Mouse (Mus musculus) layer of hippocampus, postnatal 10 days (tissue): Measurements from ENCODE around the gene Npdc1. TPM values are rescaled to one million over a fixed set of nuclear protein-coding genes. Genes with fewer than 3 reads are reported as not detected.

Experiments used
- DNase-seq, 2 experiments: peaks; one replicate each; pipeline ENCODE4 v3.0.0; 2021; ENCODE audit warnings: low spot score in 2 of 2
- long read RNA-seq: library from polyadenylated mRNA; stranded (forward); transcript quantifications from one replicate; pipeline ENCODE4 v2.0.0, GENCODE M21; 2023
- total RNA-seq, 2 experiments: library from RNA; stranded (reverse); gene quantifications; 2 replicates each; pipeline ENCODE4 v1.2.3; 2021

Gene Npdc1
- 100 to 1,000 TPM; 416 to 446 TPM for total RNA-seq
- long read RNA-seq, transcript Npdc1-202 (9 exons, 1,485 nt): major isoform, 347 of 438 reads
- long read RNA-seq, partial matches to known transcripts: 34 of 438 reads
- long read RNA-seq, other reads (novel, unspliced or antisense): 51 of 438 reads

GRCm38 (mm10) chr2:25399051-25399450, at the start of gene Npdc1:
Gene Npdc1 (plus strand): TSS chr2:25399351.
- DNase-seq: no peak

- DNase-seq: no peak
Measured at GRCm38 (mm10) chr2:25349499-25349898, 49.7 kb upstream of the Npdc1 start.

- no peak for DNase-seq
Measured at GRCm38 (mm10) chr2:25350701-25351100, 48.5 kb upstream of the Npdc1 start.

DNA sequence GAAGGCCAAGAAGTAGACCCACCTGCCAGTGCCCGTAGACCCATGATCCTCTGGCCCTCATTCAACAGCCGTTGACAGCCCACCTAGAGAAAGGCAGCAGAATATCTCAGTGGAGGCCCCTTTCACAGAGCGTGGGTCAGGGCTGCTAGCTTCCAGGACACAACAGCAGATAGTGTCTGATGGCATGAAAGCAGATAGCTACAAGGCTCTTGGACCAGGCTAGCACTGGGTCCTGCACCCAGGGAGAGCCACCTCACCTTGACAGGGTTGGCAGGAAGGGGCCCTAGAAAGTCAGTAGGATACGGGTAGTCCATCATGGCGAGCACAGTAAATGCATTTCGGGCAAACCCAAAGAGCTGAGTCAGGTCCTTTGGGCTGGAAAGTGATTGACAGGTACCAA, 44.9 kb upstream of the Npdc1 start:
- no peak for DNase-seq

- no peak for DNase-seq
Measured at GRCm38 (mm10) chr2:25355419-25356066, 43.6 kb upstream of the Npdc1 start.

DNA sequence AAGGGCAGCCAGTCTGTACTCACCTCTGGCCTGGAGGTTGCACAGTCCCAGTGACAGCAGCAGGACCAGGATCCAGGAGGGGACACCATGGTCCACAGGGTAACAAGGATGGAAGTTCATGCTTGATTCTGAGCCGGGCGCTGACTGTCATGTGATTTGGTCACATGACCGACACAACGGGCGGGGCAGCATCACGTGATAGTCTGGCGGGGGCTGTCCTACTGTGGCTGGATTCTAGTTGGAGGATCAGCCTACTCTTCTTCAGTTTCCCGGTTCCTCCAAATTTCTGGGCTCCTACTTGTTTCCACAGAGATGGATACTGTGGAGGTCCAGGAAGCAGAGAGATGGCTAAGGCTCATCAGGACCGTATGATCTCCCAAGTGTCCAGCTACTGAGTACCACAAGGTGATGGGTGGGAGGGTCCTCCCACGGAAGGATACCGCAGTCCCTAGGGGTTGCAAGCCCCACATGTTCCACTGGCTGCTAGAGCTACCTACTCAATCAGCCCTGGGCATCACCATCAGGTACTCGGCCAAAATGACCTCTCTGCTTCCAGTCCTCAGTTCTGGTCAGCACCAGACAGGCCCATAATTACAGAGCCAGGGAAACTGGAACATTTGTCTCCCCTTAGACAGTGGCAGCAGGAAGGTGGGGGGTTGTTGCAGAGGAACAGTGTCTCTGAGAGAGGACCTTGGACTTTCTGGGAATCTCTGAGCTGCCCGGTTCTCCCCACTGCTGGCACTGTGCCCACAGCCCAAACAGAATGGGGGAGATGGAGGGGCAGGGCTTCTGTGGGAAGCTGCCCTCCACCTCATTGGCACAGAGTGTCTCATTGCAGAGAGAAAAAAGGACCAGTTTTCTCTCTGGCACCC, 42.7 kb upstream of the Npdc1 start, which contains the start of gene Dpp7:
Dpp7 (minus strand) TSS at position 152 of the 872 bp plus-strand sequence.
- peak; percentile 78 to 80 for DNase-seq

DNA sequence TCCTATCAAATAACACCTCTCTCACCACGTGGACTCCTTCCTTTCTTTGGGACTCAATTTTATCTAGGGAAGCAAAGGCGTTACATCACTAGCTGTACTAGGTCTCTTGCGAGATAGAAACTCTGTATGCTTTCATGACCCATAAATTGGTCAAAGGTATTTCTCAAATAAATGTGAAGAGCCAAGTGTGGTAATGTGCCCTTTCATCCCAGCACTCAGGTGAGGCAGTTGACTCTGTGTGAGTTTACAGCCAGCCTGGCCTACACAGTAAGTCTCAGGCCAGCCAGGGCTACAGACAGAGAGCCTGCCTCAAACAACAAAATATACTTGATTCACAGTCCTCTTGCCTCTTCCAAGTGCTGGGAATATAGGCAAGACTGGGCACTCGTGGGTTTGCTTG, 39.3 kb upstream of the Npdc1 start:
- no peak for DNase-seq

- DNase-seq: no peak
Measured at GRCm38 (mm10) chr2:25363478-25364178, 35.5 kb upstream of the Npdc1 start.

DNA sequence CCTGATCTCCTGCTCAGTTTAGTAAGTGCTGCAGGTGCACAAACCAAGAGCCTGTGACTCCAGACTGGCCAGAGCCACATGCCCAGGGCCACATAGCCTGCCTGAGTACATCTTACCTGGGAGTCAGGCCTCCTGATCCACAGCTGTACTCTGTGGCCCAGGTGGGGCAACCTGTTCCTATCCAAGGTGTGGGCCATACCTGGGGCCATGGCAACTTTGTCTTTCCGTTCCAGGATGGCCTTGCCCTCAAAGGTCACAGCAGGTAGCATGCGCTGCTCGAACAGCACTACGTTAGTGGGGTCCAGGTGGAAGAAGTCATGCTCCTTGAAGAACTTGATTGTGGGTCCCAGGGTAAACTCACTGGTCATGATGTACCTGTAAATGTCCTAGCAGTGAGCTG, 34.8 kb upstream of the Npdc1 start:
- DNase-seq: no peak

- DNase-seq: no peak
Measured at GRCm38 (mm10) chr2:25364761-25365090, 34.4 kb upstream of the Npdc1 start.

DNA sequence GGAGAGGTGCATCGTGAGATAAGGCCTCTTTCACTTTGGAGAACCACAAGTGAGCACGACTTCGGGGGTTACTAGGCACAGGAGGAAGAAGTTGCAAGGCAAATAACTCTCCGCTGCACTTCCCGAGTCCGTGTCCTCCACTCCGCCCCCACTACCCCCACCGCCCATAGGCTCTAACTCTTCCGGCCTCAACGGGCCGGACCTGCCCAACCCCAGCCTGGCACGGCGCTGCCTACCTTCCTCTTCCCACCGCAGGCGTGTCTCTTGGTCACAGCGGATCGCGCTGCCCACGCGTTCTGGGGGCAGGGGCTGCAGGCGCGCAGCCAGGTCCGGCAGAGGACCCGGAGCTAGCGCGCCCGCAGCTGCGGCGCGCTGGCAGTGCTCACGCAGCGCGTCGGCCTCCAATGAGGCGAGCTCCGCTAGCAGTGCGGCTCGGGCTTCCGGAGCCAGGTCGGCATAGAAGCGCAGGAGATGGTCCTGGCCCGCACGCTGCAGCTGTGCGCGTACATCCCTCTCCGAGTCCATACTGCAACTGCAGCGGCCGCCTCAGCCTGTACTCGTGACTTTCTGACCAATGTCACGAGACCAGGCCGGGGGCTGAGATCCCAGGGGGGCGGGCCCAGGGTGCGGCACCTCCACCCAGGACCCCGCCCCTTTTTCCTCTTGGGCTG, 33.9 kb upstream of the Npdc1 start, which contains the start of gene Uap1l1:
Uap1l1 (minus strand) TSS at position 592 of the 671 bp plus-strand sequence.
- DNase-seq: peak; percentile 54 to 67

GRCm38 (mm10) chr2:25369996-25370395, 29.2 kb upstream of the Npdc1 start:
- DNase-seq: no peak

- DNase-seq: peak; percentile 77 to 87
Measured at GRCm38 (mm10) chr2:25371764-25372643, 27.1 kb upstream of the Npdc1 start, which contains the start of gene Sapcd2. Gene Sapcd2 (plus strand): TSS chr2:25372321.

DNA sequence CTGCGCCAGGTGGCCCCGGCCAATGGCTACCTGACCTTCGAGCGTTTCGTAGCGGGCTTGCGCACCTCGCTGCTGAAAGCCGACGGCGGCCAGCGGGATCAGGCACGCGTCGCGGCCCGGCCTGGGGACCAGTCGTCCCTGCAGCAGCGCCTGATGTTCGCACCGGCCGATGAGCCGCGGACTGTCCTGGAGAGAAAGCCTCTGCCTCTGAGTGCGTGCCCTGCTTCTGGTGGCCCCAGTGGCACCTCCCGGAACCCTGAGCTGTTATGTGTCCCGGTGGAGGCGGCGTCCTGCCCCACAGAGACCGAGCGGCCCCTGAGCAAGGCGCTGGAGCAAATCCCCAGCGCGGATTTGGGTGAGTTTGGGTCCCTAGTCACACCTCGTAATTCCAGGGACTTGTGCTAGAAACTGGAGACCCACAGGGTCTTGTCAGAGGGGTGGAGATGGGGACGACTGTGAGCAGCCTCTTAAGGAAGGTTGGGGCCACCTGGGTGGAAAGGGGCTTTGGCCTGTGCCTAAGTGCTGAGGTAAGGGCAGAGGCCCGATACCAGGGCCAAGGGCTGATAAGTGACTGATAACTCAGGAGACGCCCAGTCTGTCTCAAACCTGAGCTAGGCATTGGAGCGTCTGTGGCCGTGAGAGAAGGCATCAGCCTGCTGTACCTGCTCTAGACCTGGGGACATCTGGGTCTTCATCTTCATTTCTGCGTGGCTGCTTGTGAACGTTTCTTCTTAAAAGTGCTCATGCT, 26.3 kb upstream of the Npdc1 start:
- DNase-seq: no peak

DNA sequence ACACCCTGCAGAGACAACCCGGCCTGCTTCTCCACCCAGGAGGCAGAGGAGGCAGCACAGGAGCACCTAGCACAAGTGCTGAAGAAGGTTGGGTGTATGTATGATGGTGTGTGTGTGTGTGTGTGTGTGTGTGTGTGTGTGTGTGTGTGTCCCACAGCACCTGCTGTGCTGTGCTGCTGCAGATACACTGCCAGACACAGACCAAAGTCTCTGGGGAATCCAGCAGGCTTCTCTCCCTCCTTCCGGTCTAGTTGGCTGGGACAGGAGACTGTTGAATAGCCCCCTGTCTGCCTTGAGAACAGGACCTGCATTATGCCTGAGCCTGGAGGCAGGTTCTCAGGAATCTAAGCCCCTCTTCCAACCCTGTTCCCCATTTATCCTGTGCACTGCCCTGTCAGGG, 25.7 kb upstream of the Npdc1 start:
- DNase-seq: no peak

GRCm38 (mm10) chr2:25376589-25376988, 22.6 kb upstream of the Npdc1 start:
- peak; percentile 60 to 76 for DNase-seq

GRCm38 (mm10) chr2:25384492-25384891, 14.7 kb upstream of the Npdc1 start:
- no peak for DNase-seq

DNA sequence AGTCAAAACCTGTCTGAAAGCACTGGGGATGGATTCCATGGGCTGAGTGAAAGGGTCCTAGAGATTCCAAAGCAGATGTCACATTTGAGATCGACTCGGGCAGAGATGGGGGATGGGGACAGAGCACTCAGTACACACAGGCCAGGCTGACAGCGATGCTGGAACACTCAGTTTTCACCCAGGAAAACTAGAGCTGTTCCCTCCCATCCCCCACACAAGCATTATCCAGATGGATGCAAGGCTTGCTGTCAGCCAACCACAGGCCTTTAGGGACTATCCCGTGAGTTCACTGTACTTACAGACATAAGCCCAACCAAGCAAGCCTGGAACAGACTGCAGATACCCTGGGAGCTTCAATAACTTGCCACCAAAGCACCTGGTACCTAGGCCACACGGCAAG, 7.9 kb upstream of the Npdc1 start:
- DNase-seq: no peak
